Mouse (Mus musculus) neural tube, embryonic 13.5 days (tissue): ENCODE data around the gene Olfr1201. TPM values are rescaled to one million over a fixed set of nuclear protein-coding genes. Genes with fewer than 3 reads are reported as not detected.

Experiments
- ATAC-seq: fragments of 200-750 bp; cut with Nextera tagmentation; 2 replicates; pipeline ENCODE4 v1.8.0; 2017; ENCODE audit warnings: low read depth, mild to moderate bottlenecking, moderate TSS enrichment, moderate library complexity
- H3K27ac ChIP-seq: fragments of 300-500 bp; sonication (generic); replicated peaks from 2 replicates; pipeline ENCODE4 v1.5.1; 2015; ENCODE audit warnings: moderate library complexity, mild to moderate bottlenecking, inconsistent platforms
- H3K27me3 ChIP-seq: fragments of 300-500 bp; sonication (generic); 2 replicates; pipeline ENCODE4 v1.6.1; 2015; ENCODE audit warnings: mild to moderate bottlenecking, inconsistent platforms
- H3K36me3 ChIP-seq: fragments of 300-500 bp; sonication (generic); 2 replicates; pipeline ENCODE4 v1.6.1; 2015; ENCODE audit warnings: mild to moderate bottlenecking, inconsistent platforms
- H3K4me1 ChIP-seq: fragments of 300-500 bp; sonication (generic); replicated peaks from 2 replicates; pipeline ENCODE4 v1.6.1; 2015; ENCODE audit warnings: inconsistent platforms
- H3K4me2 ChIP-seq: fragments of 300-500 bp; sonication (generic); 2 replicates; pipeline ENCODE4 v1.6.1; 2015; ENCODE audit warnings: inconsistent platforms, mild to moderate bottlenecking, moderate library complexity
- H3K4me3 ChIP-seq: fragments of 300-500 bp; sonication (generic); 2 replicates; pipeline ENCODE4 v1.5.1; 2015; ENCODE audit warnings: mild to moderate bottlenecking, inconsistent platforms
- H3K9ac ChIP-seq: fragments of 300-500 bp; sonication (generic); 2 replicates; pipeline ENCODE4 v1.6.1; 2015; ENCODE audit warnings: moderate library complexity, mild to moderate bottlenecking, inconsistent platforms
- H3K9me3 ChIP-seq: fragments of 300-500 bp; sonication (generic); 2 replicates; pipeline ENCODE4 v1.6.1; 2016; ENCODE audit warnings: inconsistent platforms
- WGBS: fragments of 180-500 bp; shearing (Covaris S2); methylation state at CpG from one replicate; pipeline ENCODE4 v1.1.7; 2015; 5-methylcytosine and 5-hydroxymethylcytosine counted together
- polyA plus RNA-seq: library from polyadenylated mRNA; unstranded; fragments of >200 nt; fragmentation: Nextera tagmentation; extraction: Ambion mirVana; gene quantifications from 2 replicates; pipeline ENCODE4 v1.2.1, GENCODE M21; 2015

The Olfr1201 gene
- not detected in 2 replicates for polyA plus RNA-seq

DNA sequence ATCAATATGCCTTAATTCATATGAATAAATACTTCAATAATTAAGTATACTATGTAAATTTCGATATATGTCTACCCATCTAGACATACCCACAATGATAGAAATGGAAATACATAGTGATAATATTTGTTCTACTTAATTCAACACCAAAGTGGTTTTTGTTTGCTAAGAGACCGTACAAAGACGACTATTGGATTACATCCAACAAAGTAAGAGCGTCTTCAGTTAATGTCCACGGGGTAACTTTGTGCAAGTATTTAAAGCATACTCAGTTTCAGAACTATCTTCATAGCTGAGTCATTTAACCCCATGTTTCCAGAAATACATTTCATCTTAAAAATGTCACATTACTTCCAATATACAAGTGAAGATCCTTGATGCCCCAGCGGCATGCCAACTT is at the start of gene Olfr1201:
TSS of gene Olfr1201 (plus strand) at position 301 of the 400 bp plus-strand sequence.
- Histone ChIP-seq H3K27me3 (no peaks in the 10 kb centered on the region), H3K4me2 (no peak within 1 kb of the TSS), H3K9ac (no peak within 1 kb of the TSS), H3K4me3 (no peak within 1 kb of the TSS), H3K9me3 (no peaks in the 10 kb centered on the region), H3K27ac (no peak within 1 kb of the TSS), H3K36me3 (no peaks in the 10 kb centered on the region), H3K4me1 (no peaks in the 10 kb centered on the region)
- ATAC-seq = no peak
- 86% methylated on average over 6 of the region's 6 CpGs for WGBS

DNA sequence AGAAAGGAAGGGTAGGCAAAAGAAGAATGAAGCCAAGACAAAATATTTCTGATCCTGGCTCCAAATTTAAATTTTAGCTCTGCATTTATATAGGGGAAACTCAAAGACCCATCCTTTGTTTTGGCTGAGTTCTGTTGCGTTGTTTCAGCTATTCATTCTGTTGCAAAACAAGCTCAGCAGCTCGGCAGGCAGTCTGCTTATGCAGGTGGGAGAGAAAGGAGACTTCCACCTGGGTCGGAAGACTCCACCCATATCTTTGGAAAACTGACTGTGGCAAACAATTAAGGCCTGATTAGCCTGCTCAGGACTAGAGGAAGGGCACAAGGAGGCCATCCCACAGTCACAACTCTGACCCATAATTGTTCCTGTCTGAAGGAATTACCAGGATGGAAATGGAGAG is 49.5 kb upstream of the Olfr1201 start:
- H3K27ac ChIP-seq = no peak overlapping the region
- 75% methylated on average over 3 of the region's 3 CpGs for WGBS
- H3K9ac ChIP-seq = no peak overlapping the region
- no peak for ATAC-seq
- no peaks in the 10 kb centered on the region for H3K36me3 ChIP-seq
- no peak overlapping the region for H3K4me3 ChIP-seq
- no peaks in the 10 kb centered on the region for H3K27me3 ChIP-seq
- no peak overlapping the region for H3K4me2 ChIP-seq
- no peaks in the 10 kb centered on the region for H3K9me3 ChIP-seq
- no peaks in the 10 kb centered on the region for H3K4me1 ChIP-seq

DNA sequence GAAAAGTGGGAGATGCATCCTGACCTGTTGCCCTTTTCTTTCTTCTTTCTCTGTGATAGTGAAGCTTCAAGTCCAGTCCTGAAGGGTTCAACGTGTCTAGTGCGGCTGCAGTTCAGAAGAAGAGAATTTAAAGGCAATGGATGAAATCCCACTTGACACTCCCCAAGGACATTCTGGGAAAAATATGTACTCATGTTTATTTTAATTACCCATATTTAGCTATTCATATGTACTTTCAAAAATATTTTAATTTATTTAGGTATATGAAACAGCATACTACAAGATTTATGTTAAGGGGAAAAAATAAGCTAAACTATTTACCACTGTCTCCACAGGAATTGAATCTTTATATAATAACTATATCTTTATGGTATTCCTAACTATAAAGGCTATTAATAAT is 41.6 kb upstream of the Olfr1201 start, which contains the start of gene Olfr1198:
TSS of gene Olfr1198 (minus strand) at position 101 of the 400 bp plus-strand sequence.
- H3K9ac ChIP-seq = no peak within 1 kb of the TSS
- no peaks in the 10 kb centered on the region for H3K36me3 ChIP-seq
- no peak within 1 kb of the TSS for H3K4me2 ChIP-seq
- H3K27me3 ChIP-seq = no peaks in the 10 kb centered on the region
- 87% methylated on average over 2 of the region's 2 CpGs for WGBS
- no peak within 1 kb of the TSS for H3K4me3 ChIP-seq
- H3K4me1 ChIP-seq = no peaks in the 10 kb centered on the region
- ATAC-seq = no peak
- H3K9me3 ChIP-seq = no peaks in the 10 kb centered on the region
- H3K27ac ChIP-seq = no peak within 1 kb of the TSS

DNA sequence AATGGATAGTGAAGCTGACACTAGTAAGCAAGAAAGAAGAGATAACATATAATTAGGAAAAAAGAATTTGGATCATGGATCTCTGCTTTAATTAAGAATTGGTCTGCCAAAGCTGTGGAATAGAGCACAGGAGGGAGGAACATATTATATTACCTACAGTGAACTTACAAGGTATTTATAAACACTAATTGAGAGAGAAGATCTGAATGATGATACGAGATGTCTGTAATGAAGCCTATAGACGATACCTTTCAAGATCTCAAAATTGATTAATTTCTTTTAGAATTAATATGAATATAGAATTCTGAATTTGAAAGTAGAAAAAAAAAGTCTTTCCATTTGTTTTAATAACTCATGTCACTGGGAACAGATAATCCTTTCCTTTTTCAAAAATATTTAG is 32.5 kb upstream of the Olfr1201 start, which contains the start of gene Olfr1199:
TSS of gene Olfr1199 (minus strand) at position 101 of the 400 bp plus-strand sequence.
- no peak within 1 kb of the TSS for H3K4me2 ChIP-seq
- 97% methylated on average over 2 of the region's 2 CpGs for WGBS
- ATAC-seq = no peak

DNA sequence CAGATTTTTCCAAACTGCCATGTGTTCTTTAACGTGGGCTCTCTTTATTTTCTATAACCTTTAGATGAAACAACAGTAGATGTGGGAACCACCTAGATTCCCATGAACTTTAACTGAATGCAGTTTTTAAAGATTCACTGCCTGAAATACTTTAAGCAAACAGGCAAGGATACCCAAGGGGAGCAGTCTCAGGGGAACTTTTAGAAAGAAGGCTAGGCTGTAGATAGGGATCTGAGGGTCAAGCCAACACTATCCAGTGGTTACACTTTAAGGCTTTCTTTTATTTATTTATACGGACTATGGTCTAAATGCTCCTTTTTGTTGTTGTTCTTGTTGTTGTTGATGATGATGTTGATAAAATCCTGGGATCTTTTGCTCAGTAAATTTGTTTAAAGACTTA is 22.4 kb upstream of the Olfr1201 start, which contains the start of gene Olfr1200:
TSS of gene Olfr1200 (minus strand) at position 101 of the 400 bp plus-strand sequence.
- Histone ChIP-seq H3K4me1 (no peaks in the 10 kb centered on the region), H3K9me3 (no peaks in the 10 kb centered on the region), H3K4me3 (no peak within 1 kb of the TSS), H3K27ac (no peak within 1 kb of the TSS), H3K27me3 (no peaks in the 10 kb centered on the region), H3K9ac (no peak within 1 kb of the TSS), H3K4me2 (no peak within 1 kb of the TSS), H3K36me3 (no peaks in the 10 kb centered on the region)
- no peak for ATAC-seq
- 84% methylated on average over 2 of the region's 2 CpGs for WGBS

More for the DNA sequence above, 32.5 kb upstream of the Olfr1201 start, which contains the start of gene Olfr1199:
- Histone ChIP-seq H3K4me3 (no peak within 1 kb of the TSS), H3K4me1 (no peaks in the 10 kb centered on the region), H3K36me3 (no peaks in the 10 kb centered on the region), H3K9me3 (no peaks in the 10 kb centered on the region), H3K27ac (no peak within 1 kb of the TSS), H3K9ac (no peak within 1 kb of the TSS), H3K27me3 (no peaks in the 10 kb centered on the region)

DNA sequence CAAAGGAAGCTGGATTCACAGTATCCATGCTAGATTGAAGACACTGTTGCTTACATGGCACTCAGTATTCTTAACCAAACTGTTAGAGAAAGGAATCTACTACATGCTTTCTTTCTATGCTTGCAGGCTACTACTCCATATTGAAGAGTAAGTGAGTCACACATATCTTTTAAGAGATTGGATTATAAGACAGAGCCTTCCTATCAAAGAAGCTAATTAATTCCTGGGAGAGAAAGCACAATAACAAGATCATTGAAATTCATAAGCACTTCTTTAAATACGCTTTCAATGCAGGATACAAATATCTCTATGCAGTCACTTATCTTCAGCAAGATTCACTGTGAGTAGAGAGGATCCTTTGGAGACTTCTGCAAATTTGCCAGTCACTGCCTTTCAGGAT is 21.4 kb downstream of the Olfr1201 start, which contains the start of gene Olfr1202:
TSS of gene Olfr1202 (plus strand) at position 301 of the 400 bp plus-strand sequence.
- Histone ChIP-seq H3K27ac (no peak within 1 kb of the TSS), H3K4me1 (no peaks in the 10 kb centered on the region), H3K4me3 (no peak within 1 kb of the TSS), H3K4me2 (no peak within 1 kb of the TSS), H3K9me3 (no peaks in the 10 kb centered on the region), H3K27me3 (no peaks in the 10 kb centered on the region), H3K36me3 (no peaks in the 10 kb centered on the region), H3K9ac (no peak within 1 kb of the TSS)
- ATAC-seq = no peak
- 69% methylated on average over 1 of the region's 1 CpGs for WGBS

DNA sequence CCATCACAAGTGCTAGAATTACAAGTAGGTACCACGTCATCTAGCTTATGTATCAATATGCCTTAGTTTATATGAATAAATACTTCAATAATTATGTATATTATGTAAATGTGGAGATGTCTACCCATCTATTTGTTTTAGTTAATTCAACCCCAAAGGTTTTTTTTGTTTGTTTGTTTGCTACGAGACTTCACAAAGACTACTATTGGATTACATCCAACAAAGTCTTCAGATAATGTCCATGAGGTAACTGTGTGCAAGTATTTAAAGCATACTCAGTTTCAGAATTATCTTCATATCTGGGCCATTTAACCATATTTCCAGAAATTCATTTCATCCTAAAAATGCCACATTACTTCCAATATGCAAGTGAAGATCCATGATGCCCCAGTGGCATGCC is 36.6 kb downstream of the Olfr1201 start, which contains the start of gene Olfr1205:
TSS of gene Olfr1205 (plus strand) at position 301 of the 400 bp plus-strand sequence.
- Histone ChIP-seq H3K4me3 (no peak within 1 kb of the TSS), H3K9me3 (no peaks in the 10 kb centered on the region), H3K9ac (no peak within 1 kb of the TSS), H3K27me3 (no peaks in the 10 kb centered on the region), H3K4me2 (no peak within 1 kb of the TSS), H3K4me1 (no peaks in the 10 kb centered on the region), H3K36me3 (no peaks in the 10 kb centered on the region), H3K27ac (no peak within 1 kb of the TSS)
- 91% methylated on average over 2 of the region's 2 CpGs for WGBS
- no peak for ATAC-seq

DNA sequence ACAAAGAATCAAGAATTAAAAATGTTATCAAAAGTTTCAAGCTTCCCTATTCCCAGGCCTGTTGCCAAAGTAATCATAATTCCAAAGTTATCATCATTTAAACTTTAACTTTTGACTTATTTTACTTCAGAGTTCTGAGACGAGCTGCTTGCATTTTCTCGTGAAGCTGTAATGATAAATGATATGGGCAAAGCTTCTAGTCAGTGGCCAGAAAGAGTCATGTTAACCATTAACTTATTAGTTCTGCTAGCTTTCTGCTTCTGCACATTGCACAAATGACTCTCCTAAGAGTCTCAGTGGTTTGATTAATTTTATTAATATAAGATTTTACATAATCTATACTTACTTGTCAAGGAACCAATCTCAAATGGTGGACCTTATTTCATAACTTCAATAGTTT is 45.6 kb downstream of the Olfr1201 start:
- Histone ChIP-seq H3K4me1 (no peaks in the 10 kb centered on the region), H3K36me3 (no peaks in the 10 kb centered on the region), H3K9me3 (no peaks in the 10 kb centered on the region), H3K4me2 (no peak overlapping the region), H3K4me3 (no peak overlapping the region), H3K9ac (no peak overlapping the region), H3K27me3 (no peaks in the 10 kb centered on the region), H3K27ac (no peak overlapping the region)
- ATAC-seq = no peak
- 81% methylated on average over 2 of the region's 2 CpGs for WGBS

Other genes starting within 250 kb of the Olfr1201 start
- not detected in 2 replicates for gene Olfr1188, start 236.1 kb upstream of the Olfr1201 start, polyA plus RNA-seq
- gene Olfr1189, start 206.6 kb upstream of the Olfr1201 start, polyA plus RNA-seq = not detected in 2 replicates
- not detected in 2 replicates for gene Olfr1191-ps1, start 152.5 kb upstream of the Olfr1201 start, polyA plus RNA-seq
- gene Olfr1192-ps1, start 144.5 kb upstream of the Olfr1201 start, polyA plus RNA-seq = not detected in 2 replicates
- not detected in 2 replicates for gene Olfr1193, start 117.4 kb upstream of the Olfr1201 start, polyA plus RNA-seq
- gene Olfr1195, start 103.8 kb upstream of the Olfr1201 start, polyA plus RNA-seq = not detected in 2 replicates
- gene Olfr1196, start 88.4 kb upstream of the Olfr1201 start, polyA plus RNA-seq = not detected in 2 replicates
- gene Olfr1197, start 60.7 kb upstream of the Olfr1201 start, polyA plus RNA-seq = not detected in 2 replicates
- gene Olfr1198, start 41.7 kb upstream of the Olfr1201 start, polyA plus RNA-seq = not detected in 2 replicates
- gene Olfr1199, start 32.6 kb upstream of the Olfr1201 start, polyA plus RNA-seq = not detected in 2 replicates
- not detected in 2 replicates for gene Olfr1200, start 22.5 kb upstream of the Olfr1201 start, polyA plus RNA-seq
- gene Olfr1202, start 21.5 kb downstream of the Olfr1201 start, polyA plus RNA-seq = not detected in 2 replicates
- gene Olfr1205, start 36.7 kb downstream of the Olfr1201 start, polyA plus RNA-seq = not detected in 2 replicates
- gene Olfr1204, start 56.3 kb downstream of the Olfr1201 start, polyA plus RNA-seq = not detected in 2 replicates
- not detected in 2 replicates for gene Olfr1206, start 70.2 kb downstream of the Olfr1201 start, polyA plus RNA-seq
- not detected in 2 replicates for gene Olfr1208, start 109.3 kb downstream of the Olfr1201 start, polyA plus RNA-seq
- not detected in 2 replicates for gene Olfr1209, start 122.1 kb downstream of the Olfr1201 start, polyA plus RNA-seq
- gene Olfr1211, start 145.1 kb downstream of the Olfr1201 start, polyA plus RNA-seq = not detected in 2 replicates
- not detected in 2 replicates for gene Olfr1212, start 160.9 kb downstream of the Olfr1201 start, polyA plus RNA-seq
- not detected in 2 replicates for gene Gm13762, start 187.2 kb downstream of the Olfr1201 start, polyA plus RNA-seq
- not detected in 2 replicates for gene Olfr1214, start 199.6 kb downstream of the Olfr1201 start, polyA plus RNA-seq
- not detected in 2 replicates for gene Olfr1215, start 213.9 kb downstream of the Olfr1201 start, polyA plus RNA-seq
- gene Olfr1216, start 225.3 kb downstream of the Olfr1201 start, polyA plus RNA-seq = not detected in 2 replicates
- not detected in 2 replicates for gene Olfr1217, start 239.0 kb downstream of the Olfr1201 start, polyA plus RNA-seq